Mouse (Mus musculus) heart, adult 2 months (tissue): ENCODE data around the gene Gcnt2. TPM values are rescaled to one million over a fixed set of nuclear protein-coding genes. Genes with fewer than 3 reads are reported as not detected.

Source experiments
- DNase-seq, 2 experiments: peaks; one replicate each; pipeline ENCODE4 v3.0.0; 2021
- H3K27ac ChIP-seq: fragments of 200-600 bp; 2 replicates; pipeline ENCODE4 v1.8.1; 2022
- H3K27me3 ChIP-seq: fragments of 200-500 bp; 2 replicates; pipeline ENCODE4 v1.6.1; 2012; ENCODE audit warnings: mild to moderate bottlenecking, low read length, inconsistent platforms, mixed read lengths; ENCODE audit not compliant: control insufficient read depth, insufficient read depth
- H3K36me3 ChIP-seq: fragments of 200-500 bp; 2 replicates; pipeline ENCODE4 v1.6.1; 2012; ENCODE audit warnings: low read length, inconsistent platforms; ENCODE audit not compliant: control insufficient read depth, insufficient read depth
- H3K4me1 ChIP-seq: fragments of 200-500 bp; 2 replicates; pipeline ENCODE4 v1.6.1; 2011; ENCODE audit warnings: low read length; ENCODE audit not compliant: control insufficient read depth, insufficient read depth
- H3K4me3 ChIP-seq: fragments of 200-600 bp; 2 replicates; pipeline ENCODE4 v1.8.1; 2022
- H3K79me2 ChIP-seq: fragments of 200-500 bp; replicated peaks from 2 replicates; pipeline ENCODE4 v1.6.1; 2012; ENCODE audit warnings: mild to moderate bottlenecking, inconsistent platforms, low read length, moderate library complexity, mixed read lengths; ENCODE audit not compliant: control insufficient read depth, insufficient read depth
- H3K9ac ChIP-seq: fragments of 200-500 bp; 2 replicates; pipeline ENCODE4 v1.6.1; 2012; ENCODE audit warnings: low read depth, mild to moderate bottlenecking, control low read depth, inconsistent platforms, low read length, mixed read lengths
- CTCF ChIP-seq: fragments of 200-600 bp; IDR thresholded peaks from 2 replicates; pipeline ENCODE4 v1.8.1; 2022; ENCODE audit warnings: antibody characterized with exemption, mild to moderate bottlenecking, moderate library complexity
- EP300 ChIP-seq: fragments of 200-500 bp; IDR thresholded peaks from 2 replicates; pipeline ENCODE4 v1.6.1; 2011; ENCODE audit warnings: low read depth, low read length, control low read depth; ENCODE audit not compliant: insufficient read depth
- POLR2A ChIP-seq: fragments of 200-500 bp; IDR thresholded peaks from 2 replicates; pipeline ENCODE4 v1.6.1; 2011; ENCODE audit warnings: mild to moderate bottlenecking, low read depth, low read length, control low read depth; ENCODE audit not compliant: insufficient read depth
- WGBS: fragments of 180-500 bp; shearing (Covaris S2); methylation state at CpG from one replicate; pipeline ENCODE4 v1.1.7; 2018; 5-methylcytosine and 5-hydroxymethylcytosine counted together
- intact Hi-C: fragments of 180-260 bp; cut with DNase I; formaldehyde crosslinking; loops from one replicate; pipeline ENCODE4 v1.15.1; 2025
- polyA plus RNA-seq: library from polyadenylated mRNA; depleted of rRNA; stranded (reverse); fragments of >200 nt; gene quantifications from 2 replicates; pipeline ENCODE4 v1.2.3, GENCODE M21; 2012
- total RNA-seq, 2 experiments: library from RNA; stranded (reverse); gene quantifications; 2 replicates each; pipeline ENCODE4 v1.2.3; 2021

Gcnt2 gene
- total and polyA plus RNA-seq, 3 experiments: 2.7 to 10.4 (median 8.5) TPM

GRCm38 (mm10) chr13:40843418-40844067, 16.0 kb upstream of the Gcnt2 start:
- Histone ChIP-seq H3K79me2 (no peaks in the 10 kb centered on the region), H3K4me1 (no peaks in the 10 kb centered on the region), H3K27me3 (no peaks in the 10 kb centered on the region), H3K27ac (no peak overlapping the region), H3K9ac (no peak overlapping the region), H3K36me3 (no peaks in the 10 kb centered on the region), H3K4me3 (no peak overlapping the region)
- intact Hi-C loops: loop anchor here (5.0 kb wide), 2 partner anchors 204 to 394 kb away; no protein-coding TSS in a partner anchor
- DNase-seq: peak; percentile 56 to 62
- 20% methylated on average over 5 of the region's 5 CpGs for WGBS
- TF ChIP-seq EP300: peak; percentile 77; the same call in 1 of the 2 replicates
- TF ChIP-seq CTCF: peak; percentile 83
- no peak for TF ChIP-seq POLR2A

- intact Hi-C loops: loop anchor here (5.0 kb wide), 2 partner anchors 203 to 393 kb away; no protein-coding TSS in a partner anchor
- DNase-seq: no peak
- WGBS: 91% methylated on average over 5 of the region's 5 CpGs
- no peak overlapping the region for H3K27ac ChIP-seq
- H3K4me3 ChIP-seq: no peak overlapping the region
- H3K9ac ChIP-seq: no peak overlapping the region
- H3K36me3 ChIP-seq: no peaks in the 10 kb centered on the region
- no peaks in the 10 kb centered on the region for H3K79me2 ChIP-seq
- no peak for TF ChIP-seq EP300
- TF ChIP-seq POLR2A: no peak
- no peak for TF ChIP-seq CTCF
- H3K4me1 ChIP-seq: no peaks in the 10 kb centered on the region
- no peaks in the 10 kb centered on the region for H3K27me3 ChIP-seq
Measured at GRCm38 (mm10) chr13:40844144-40844543, 15.4 kb upstream of the Gcnt2 start.

- no peak for DNase-seq
- H3K27ac ChIP-seq: no peak overlapping the region
- intact Hi-C loops: loop anchor here (1.0 kb wide), 1 partner anchor 133 kb away; no protein-coding TSS in a partner anchor
- no peak for TF ChIP-seq EP300
- no peaks in the 10 kb centered on the region for H3K4me1 ChIP-seq
- no peaks in the 10 kb centered on the region for H3K27me3 ChIP-seq
- no peaks in the 10 kb centered on the region for H3K79me2 ChIP-seq
- no peak overlapping the region for H3K4me3 ChIP-seq
- WGBS: 15% methylated on average over 6 of the region's 6 CpGs
- H3K9ac ChIP-seq: no peak overlapping the region
- no peaks in the 10 kb centered on the region for H3K36me3 ChIP-seq
Measured at GRCm38 (mm10) chr13:40845951-40846350, 13.6 kb upstream of the Gcnt2 start.

GRCm38 (mm10) chr13:40846375-40846774, 13.2 kb upstream of the Gcnt2 start:
- H3K4me1 ChIP-seq: no peaks in the 10 kb centered on the region
- H3K79me2 ChIP-seq: no peaks in the 10 kb centered on the region
- DNase-seq: no peak
- no peaks in the 10 kb centered on the region for H3K36me3 ChIP-seq
- H3K9ac ChIP-seq: no peak overlapping the region
- no peak overlapping the region for H3K27ac ChIP-seq
- TF ChIP-seq EP300 (no peak), CTCF (peak; percentile 65), POLR2A (no peak)
- intact Hi-C loops: no loop called here
- WGBS: 58% methylated on average over 9 of the region's 9 CpGs
- H3K4me3 ChIP-seq: no peak overlapping the region
- no peaks in the 10 kb centered on the region for H3K27me3 ChIP-seq

GRCm38 (mm10) chr13:40847898-40848297, 11.7 kb upstream of the Gcnt2 start:
- WGBS: 69% methylated on average over 4 of the region's 4 CpGs
- Histone ChIP-seq H3K27me3 (no peaks in the 10 kb centered on the region), H3K4me1 (no peaks in the 10 kb centered on the region), H3K9ac (no peak overlapping the region), H3K4me3 (no peak overlapping the region), H3K27ac (no peak overlapping the region), H3K36me3 (no peaks in the 10 kb centered on the region), H3K79me2 (no peaks in the 10 kb centered on the region)
- DNase-seq: no peak
- intact Hi-C loops: no loop called here
- TF ChIP-seq POLR2A (no peak), EP300 (no peak), CTCF (no peak)

GRCm38 (mm10) chr13:40850686-40851085, 8.9 kb upstream of the Gcnt2 start:
- no peak for DNase-seq
- no peaks in the 10 kb centered on the region for H3K79me2 ChIP-seq
- no peaks in the 10 kb centered on the region for H3K27me3 ChIP-seq
- H3K36me3 ChIP-seq: peaks cover 3% of the 10 kb centered on the region; the same call in 1 of the 2 replicates
- no peak for TF ChIP-seq POLR2A
- TF ChIP-seq EP300: no peak
- TF ChIP-seq CTCF: no peak
- 83% methylated on average over 6 of the region's 6 CpGs for WGBS
- no peak overlapping the region for H3K27ac ChIP-seq
- H3K4me3 ChIP-seq: no peak overlapping the region
- H3K9ac ChIP-seq: no peak overlapping the region
- intact Hi-C loops: no loop called here
- peaks cover 2% of the 10 kb centered on the region for H3K4me1 ChIP-seq
